Mouse (Mus musculus): Measurements from ENCODE around the gene Park7. TPM values are rescaled to one million over a fixed set of nuclear protein-coding genes. Genes with fewer than 3 reads are reported as not detected.

Park7 gene
- total and polyA plus RNA-seq, 3 experiments = 438 to 480 TPM; not detected in 1

DNA sequence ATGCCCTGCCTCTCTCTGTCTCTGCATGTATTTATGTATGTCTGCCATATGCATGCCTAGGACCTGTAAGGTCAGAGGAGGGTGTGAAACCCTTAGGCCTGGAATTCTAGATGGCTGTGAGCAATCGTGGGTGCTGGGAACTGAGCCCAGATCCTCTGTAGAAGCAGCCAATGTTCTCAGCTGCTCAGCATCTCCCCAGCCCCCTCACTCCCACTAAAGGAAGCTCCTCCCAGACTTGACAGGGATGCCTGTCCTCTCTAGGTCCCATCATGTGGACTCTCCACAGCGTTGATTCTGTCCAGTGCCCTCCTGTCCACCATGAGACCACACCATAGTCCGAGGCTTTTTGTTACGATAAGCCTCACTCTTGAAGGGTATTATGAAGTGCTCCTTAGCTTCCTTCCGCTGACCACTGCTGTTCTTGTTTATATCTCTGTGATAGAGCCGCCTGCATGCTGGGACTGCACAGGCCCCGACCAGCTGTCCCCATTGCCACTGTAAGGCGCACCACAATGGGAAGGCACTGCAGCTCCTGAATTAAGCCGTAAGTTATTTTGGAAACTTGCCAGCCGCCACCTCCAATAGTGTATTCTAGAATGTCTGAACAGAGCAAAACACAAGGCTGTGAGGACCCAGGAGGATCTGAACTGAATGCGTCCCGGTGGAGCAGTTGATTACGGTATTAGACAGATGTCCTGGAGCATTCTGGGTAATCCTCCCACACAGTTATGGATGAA is 42.3 kb upstream of the Park7 start:
- Histone ChIP-seq H3K4me3 (ENCODE audit: control insufficient read depth in 1 of 2, insufficient read depth in 1 of 2, low read depth in 2 of 2, low read length in 2 of 2) (no peak overlapping the region), H3K27ac (ENCODE audit: control insufficient read depth, low read depth, low read length) (no peak overlapping the region), H3K4me1 (ENCODE audit: control insufficient read depth in 1 of 2, insufficient read depth in 2 of 2, low read length in 2 of 2) (no peaks in the 10 kb centered on the region), H3K27me3 (ENCODE audit: control insufficient read depth in 1 of 2, insufficient read depth in 2 of 2, low read length in 2 of 2) (peaks cover 0 to 1% of the 10 kb centered on the region in 2 experiments; a peak in 3 of 4 replicates), H3K9ac (ENCODE audit: control insufficient read depth, low read depth, low read length, poor library complexity, severe bottlenecking) (no peak overlapping the region), H3K9me3 (replicated peaks; ENCODE audit: insufficient read depth, low read length) (no peaks in the 10 kb centered on the region), H3K79me2 (ENCODE audit: control insufficient read depth, insufficient read depth, low read length, poor library complexity) (no peaks in the 10 kb centered on the region), H3K36me3 (ENCODE audit: control insufficient read depth in 1 of 2, insufficient read depth in 2 of 2, low read length in 2 of 2) (no peaks in the 10 kb centered on the region)
- TF ChIP-seq MAX (IDR thresholded peaks at IDR 0.05; ENCODE audit: low read length) (no peak), USF2 (IDR thresholded peaks at IDR 0.05; ENCODE audit: borderline replicate concordance in 1 of 2, insufficient read depth in 1 of 2, low read depth in 1 of 2, low read length in 2 of 2) (no peak), POLR2A (IDR thresholded peaks at IDR 0.05; ENCODE audit: control insufficient read depth in 1 of 2, insufficient read depth in 1 of 2, low read depth in 1 of 2, low read length in 2 of 2, poor library complexity in 1 of 2) (no peak), POLR2AphosphoS2 (IDR thresholded peaks at IDR 0.05; ENCODE audit: low read length) (no peak), GABPA (IDR thresholded peaks at IDR 0.05; ENCODE audit: low read depth, low read length) (no peak), ZMIZ1 (IDR thresholded peaks at IDR 0.05; ENCODE audit: low read depth, low read length) (no peak), CTCF (IDR thresholded peaks at IDR 0.05 in 2 of 3, conservative IDR thresholded peaks at IDR 0.05 in 1 of 3; ENCODE audit: control insufficient read depth in 1 of 3, insufficient read depth in 1 of 3, low read depth in 2 of 3, low read length in 3 of 3, poor library complexity in 1 of 3, severe bottlenecking in 1 of 3) (no peak), ZNF384 (IDR thresholded peaks at IDR 0.05; ENCODE audit: low read depth, low read length) (no peak), CHD2 (IDR thresholded peaks at IDR 0.05; ENCODE audit: low read length) (no peak), UBTF (IDR thresholded peaks at IDR 0.05; ENCODE audit: borderline replicate concordance, insufficient read depth, low read depth, low read length) (no peak), RAD21 (IDR thresholded peaks at IDR 0.05; ENCODE audit: low read depth, low read length) (no peak), RCOR1 (IDR thresholded peaks at IDR 0.05; ENCODE audit: low read depth, low read length) (no peak), BHLHE40 (IDR thresholded peaks at IDR 0.05; ENCODE audit: borderline replicate concordance, low read depth, low read length) (no peak)
- no peak for DNase-seq (ENCODE audit: low read depth, low spot score)

DNA sequence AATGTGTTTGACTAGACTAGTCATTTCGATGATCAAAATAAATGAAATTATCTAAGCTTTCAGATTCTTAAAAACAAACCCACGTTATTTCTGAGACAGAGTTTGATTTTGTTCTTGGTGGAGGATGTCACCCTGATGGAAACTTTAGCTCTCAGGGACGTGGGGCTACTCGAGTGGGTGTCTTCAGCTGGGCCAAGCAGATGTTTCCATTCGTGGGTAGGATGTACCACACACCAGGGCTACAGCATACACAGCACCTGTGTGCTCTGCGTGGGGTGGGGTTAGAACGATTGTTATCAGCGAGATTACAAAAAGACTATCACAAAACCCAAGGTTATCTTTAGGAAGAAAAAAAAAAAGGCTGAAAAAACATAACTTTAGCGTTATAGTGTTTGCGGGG is 36.7 kb upstream of the Park7 start:
- H3K9ac ChIP-seq (ENCODE audit: control insufficient read depth, low read depth, low read length, poor library complexity, severe bottlenecking) = no peak overlapping the region
- no peak overlapping the region for H3K27ac ChIP-seq (ENCODE audit: control insufficient read depth, low read depth, low read length)
- H3K36me3 ChIP-seq (ENCODE audit: control insufficient read depth in 1 of 2, insufficient read depth in 2 of 2, low read length in 2 of 2) = no peaks in the 10 kb centered on the region
- H3K79me2 ChIP-seq (ENCODE audit: control insufficient read depth, insufficient read depth, low read length, poor library complexity) = no peaks in the 10 kb centered on the region
- peaks cover 0 to 1% of the 10 kb centered on the region in 2 experiments; a peak in 1 of 4 replicates for H3K27me3 ChIP-seq (ENCODE audit: control insufficient read depth in 1 of 2, insufficient read depth in 2 of 2, low read length in 2 of 2)
- no peak for DNase-seq (ENCODE audit: low read depth, low spot score)
- H3K4me3 ChIP-seq (ENCODE audit: control insufficient read depth in 1 of 2, insufficient read depth in 1 of 2, low read depth in 2 of 2, low read length in 2 of 2) = no peak overlapping the region
- no peaks in the 10 kb centered on the region for H3K4me1 ChIP-seq (ENCODE audit: control insufficient read depth in 1 of 2, insufficient read depth in 2 of 2, low read length in 2 of 2)
- TF ChIP-seq POLR2A (IDR thresholded peaks at IDR 0.05; ENCODE audit: control insufficient read depth in 1 of 2, insufficient read depth in 1 of 2, low read depth in 1 of 2, low read length in 2 of 2, poor library complexity in 1 of 2) (no peak), MAX (IDR thresholded peaks at IDR 0.05; ENCODE audit: low read length) (no peak), CHD2 (IDR thresholded peaks at IDR 0.05; ENCODE audit: low read length) (no peak)
- H3K9me3 ChIP-seq (replicated peaks; ENCODE audit: insufficient read depth, low read length) = no peaks in the 10 kb centered on the region
